Mouse (Mus musculus): ENCODE measurements around the gene Oxct2b. TPM values are rescaled to one million over a fixed set of nuclear protein-coding genes. Genes with fewer than 3 reads are reported as not detected.
"Not testable (repeated sequence)": the region's sequence is repeated elsewhere in the genome, so short reads cannot be mapped to it uniquely, and the experiment has no call there.

Oxct2b gene
- total RNA-seq (2015) (not detected in 2 replicates), total RNA-seq (2017) (0.12 TPM in 1 of 2 replicates, not detected in the other)

DNA sequence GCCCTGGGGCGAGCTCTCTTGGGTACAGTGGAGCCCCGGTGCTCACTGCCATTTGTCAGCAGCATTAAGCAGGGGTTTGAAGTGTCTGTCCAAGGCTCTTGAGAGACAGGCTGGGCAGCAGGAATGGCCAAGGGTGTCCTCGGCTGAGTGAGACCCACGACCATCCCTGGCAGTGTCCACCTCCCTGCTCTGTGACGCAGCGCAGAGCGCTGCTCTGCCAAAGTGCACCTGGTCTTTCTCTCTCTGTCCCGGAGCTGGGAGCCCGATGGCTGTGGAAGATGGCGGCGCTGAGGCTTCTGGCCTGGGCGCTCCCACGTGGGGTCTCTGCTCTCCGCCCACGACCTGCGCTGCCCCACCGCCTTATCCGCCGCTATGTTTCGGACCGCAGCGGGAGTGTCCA is at the start of gene Oxct2b:
Oxct2b (plus strand) TSS at position 256 of the 400 bp plus-strand sequence.
- ATAC-seq (ENCODE audit: poor library complexity, severe bottlenecking), result no peak

DNA sequence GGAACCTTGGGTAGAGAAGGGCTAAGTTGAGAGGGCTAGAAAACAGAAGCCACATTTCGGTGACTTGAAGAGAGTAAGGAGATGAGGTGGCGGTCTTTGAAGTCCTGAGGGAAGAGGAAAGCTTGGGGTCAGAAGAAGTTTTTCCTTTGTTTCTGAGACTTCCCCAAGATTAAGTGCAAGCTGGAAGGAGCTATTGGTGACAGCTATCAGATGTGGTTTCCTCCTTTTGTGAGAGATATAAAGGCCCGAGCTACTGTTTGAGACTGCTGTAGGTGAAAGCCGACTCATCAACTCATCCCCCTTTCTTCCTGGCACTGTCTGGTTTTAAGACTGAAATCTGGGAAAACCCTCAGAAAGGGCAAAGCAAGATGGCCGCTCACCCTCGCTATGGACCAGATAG is 47.4 kb upstream of the Oxct2b start:
- no peak for ATAC-seq (ENCODE audit: poor library complexity, severe bottlenecking)

DNA sequence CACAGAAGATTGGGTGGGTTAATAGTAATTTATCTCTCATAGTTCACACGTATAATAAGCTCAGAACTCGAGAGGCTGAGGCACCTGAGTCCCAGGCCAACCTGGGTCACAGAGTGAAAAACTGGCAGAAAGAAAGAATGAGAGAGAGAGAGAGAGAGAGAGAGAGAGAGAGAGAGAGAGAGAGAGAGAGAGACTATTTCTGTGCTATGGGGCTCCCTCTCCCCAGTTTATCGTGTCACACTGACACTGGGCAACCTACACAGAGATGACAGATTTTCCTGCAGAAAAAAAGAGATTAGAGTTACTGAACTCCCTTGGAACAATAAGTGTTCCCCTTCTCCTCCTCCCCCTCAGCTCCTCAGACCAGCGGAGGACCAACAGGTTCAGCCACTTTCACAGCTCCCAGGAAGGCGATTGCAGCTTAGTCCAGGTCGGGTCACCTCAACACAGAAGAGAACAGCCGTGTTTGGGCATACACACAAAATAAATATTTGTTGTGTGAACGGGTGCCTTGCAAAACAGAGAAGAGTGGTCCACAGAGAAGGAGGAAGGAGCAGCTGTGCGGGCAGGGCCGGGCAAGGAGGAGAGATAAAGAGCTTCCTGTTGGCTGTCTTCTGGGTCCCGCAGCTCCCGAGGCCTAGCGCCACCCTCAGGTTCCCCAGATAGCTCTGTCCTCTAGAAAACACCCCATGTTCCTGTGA is 44.6 kb upstream of the Oxct2b start:
- peak; percentile 99 for ATAC-seq (ENCODE audit: poor library complexity, severe bottlenecking)

DNA sequence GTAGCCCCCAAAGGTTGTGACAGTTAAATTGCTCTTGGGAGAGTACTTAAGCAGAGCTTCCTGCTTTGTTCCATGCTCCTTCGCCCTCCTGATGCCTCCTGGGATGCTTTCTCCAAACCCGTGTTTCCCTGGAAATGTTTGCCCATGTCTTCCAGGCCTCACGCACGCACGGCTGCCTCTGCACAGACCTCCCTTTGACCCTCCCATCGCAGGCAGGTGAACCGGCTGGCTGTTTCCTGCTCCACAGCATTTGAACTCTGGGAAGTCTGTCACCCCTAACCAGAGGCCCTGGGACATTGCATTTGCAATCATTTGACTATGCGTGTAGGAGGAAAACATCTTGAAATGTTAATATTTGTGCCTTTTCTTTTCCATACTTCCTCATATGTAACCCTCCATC is 39.1 kb upstream of the Oxct2b start:
- ATAC-seq (ENCODE audit: poor library complexity, severe bottlenecking), result no peak

DNA sequence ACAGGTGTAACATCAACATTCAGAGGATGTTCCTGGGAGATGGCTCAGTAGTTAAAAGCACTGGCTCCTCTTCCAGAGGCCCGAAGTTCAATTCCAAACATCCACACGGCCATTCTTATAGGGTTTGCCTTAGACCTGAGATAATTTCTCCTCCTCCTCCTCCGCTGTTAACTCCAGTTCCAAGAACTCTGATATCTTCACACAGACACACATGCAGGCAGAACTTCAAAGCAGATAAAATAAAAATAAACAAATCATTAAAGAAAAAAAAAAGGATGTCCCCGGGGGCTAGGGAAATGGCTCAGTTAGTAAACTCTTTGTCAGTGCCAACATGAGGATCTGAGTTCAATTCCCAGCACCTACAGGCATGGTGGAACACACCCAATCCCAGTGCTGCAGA is 37.8 kb upstream of the Oxct2b start:
- ATAC-seq (ENCODE audit: poor library complexity, severe bottlenecking), result no peak

DNA sequence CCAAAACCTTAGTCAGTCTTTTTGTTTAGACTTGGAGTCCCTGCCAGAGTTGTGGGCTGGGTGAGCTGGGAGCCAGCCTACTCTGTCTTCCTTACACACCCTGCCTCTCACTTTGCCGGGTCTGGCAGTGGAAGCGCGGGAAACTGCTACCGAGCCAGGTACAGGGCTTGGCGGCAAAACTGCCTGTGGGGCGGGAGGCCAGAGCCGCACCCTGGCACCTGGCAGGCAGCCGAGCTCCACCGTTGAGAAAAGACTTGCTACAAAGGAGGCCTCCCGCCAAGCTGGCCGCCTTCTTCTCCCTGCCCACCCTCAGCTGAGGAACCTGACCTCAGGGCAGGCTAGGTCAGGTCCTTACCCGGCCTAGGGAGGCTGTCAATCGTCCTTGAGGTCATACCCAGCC is 35.3 kb upstream of the Oxct2b start:
- no peak for ATAC-seq (ENCODE audit: poor library complexity, severe bottlenecking)

DNA sequence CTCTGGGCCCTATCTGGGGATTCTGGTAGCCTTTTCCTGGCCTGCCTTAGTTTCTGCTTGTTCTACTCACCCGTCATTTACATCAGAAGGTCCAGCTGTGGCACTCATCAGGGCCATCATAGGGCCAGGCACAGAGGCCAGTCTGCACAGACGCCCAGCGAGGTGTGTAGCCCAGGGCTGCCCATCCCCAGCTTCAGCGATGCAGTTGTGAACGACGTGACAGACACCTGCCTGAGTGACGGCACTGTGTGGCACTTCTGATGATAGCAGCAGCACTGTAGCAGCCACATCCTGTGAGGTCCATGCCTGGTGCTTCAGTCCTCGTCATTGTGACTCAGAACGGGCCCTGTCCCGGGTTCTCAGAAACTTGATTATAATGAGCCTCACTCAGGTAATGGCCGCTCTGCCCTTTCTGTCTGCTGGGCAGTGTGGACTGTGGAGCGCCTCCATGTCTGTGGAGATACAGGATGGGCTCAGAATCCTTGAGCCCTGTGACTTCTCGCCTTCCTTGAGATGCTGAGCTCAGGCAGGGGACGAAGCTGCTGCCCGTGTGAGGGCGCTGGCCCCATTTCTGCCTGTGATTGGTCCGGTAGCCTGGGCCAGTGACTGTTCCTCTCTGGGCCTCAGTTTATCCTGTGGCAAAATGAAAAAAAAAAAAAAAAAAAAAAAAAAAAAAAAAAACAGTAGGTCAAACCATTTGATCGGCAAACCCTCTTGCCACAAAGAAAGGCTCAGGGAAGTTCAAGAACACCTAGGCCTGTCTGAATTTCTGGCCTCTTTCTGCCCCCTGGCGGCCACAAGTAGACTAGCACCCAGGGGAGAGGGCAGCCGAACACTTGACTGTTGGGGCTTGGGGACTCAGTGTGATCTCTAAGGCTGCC is 33.5 kb upstream of the Oxct2b start:
- ATAC-seq (ENCODE audit: poor library complexity, severe bottlenecking), result peak; percentile 89

DNA sequence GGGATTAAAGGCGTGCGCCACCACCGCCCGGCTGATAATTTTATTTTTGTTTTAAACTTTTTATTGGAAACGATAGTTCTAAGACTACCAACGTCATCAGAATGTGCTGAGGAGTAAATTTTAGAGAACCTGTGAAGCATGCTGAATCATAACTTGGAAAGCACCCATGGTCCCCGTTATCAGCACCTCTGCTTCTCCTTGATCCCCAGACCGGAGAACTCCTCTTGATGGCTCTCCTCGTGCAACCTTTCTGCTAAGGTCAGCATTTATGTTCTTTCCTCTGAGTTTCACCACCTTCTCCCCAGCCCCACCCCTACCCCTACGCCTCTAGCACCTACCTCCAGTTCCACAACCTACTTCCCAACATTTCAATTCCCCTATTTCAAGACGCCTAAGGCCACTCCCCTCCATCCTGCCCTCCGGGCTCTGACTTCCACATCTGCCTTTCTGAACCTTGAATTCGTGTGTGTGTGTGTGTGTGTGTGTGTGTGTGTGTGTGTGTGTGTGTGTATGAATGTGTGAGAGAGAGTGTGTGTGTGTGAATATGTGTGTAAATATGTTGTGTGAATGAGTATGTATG is 32.7 kb upstream of the Oxct2b start:
- ATAC-seq (ENCODE audit: poor library complexity, severe bottlenecking), result no peak; the same call in 1 of the 2 replicates

DNA sequence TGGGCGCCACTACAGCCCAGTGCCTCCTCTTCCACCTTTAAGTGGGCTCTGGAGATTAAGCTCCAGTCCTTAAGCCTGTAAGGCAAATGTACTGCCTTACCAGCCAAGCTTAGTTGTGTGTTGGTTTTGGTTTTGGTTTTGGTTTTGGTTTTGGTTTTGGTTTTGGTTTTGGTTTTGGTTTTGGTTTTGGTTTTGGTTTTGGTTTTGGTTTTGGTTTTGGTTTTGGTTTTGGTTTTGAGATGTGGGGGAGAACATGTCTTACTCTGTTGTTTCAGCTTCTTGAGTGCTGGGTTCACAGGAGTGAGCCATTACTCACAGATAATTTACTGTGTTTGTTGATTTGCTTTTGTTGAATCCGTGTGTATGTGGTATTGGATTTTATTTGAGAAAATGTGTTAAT is 30.8 kb upstream of the Oxct2b start:
- no peak for ATAC-seq (ENCODE audit: poor library complexity, severe bottlenecking)

DNA sequence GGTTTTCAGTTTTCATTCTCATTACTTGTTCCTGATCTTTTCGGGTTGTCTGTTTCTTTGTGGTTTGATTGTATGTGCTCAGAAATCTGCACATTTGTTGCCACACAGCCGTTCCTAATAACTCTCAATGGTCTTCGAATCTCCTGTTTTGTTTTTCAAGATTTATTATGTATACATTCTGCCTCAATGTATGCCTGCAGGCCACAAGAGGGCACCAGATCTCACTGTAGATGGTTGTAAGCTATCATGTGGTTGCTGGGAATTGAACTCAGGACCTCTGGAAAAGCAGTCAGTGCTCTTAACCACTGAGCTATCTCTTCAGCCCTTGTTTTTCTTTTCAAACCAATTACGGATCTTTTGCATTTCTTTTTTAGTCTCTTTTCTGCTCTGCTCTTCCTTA is 29.7 kb upstream of the Oxct2b start:
- no peak for ATAC-seq (ENCODE audit: poor library complexity, severe bottlenecking)

DNA sequence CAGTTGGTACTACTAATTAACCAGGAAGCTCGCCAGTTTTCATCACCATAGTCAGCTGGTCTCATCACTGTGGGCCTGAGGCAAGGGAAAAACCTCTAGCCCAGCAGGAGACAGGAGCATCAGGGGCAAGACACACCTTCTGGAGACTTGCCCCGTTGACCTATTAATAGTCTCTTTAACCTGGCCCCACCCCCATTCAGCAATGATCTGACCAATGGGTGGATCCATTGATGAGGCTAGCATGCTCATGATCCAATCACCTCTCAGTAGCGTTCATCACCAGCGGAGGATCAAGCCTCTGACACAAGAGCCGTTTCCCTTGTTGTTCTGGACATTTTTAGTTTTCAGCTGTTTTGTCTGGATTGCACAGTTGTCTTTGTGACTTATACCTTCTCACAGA is 23.4 kb upstream of the Oxct2b start:
- ATAC-seq (ENCODE audit: poor library complexity, severe bottlenecking), result no peak

DNA sequence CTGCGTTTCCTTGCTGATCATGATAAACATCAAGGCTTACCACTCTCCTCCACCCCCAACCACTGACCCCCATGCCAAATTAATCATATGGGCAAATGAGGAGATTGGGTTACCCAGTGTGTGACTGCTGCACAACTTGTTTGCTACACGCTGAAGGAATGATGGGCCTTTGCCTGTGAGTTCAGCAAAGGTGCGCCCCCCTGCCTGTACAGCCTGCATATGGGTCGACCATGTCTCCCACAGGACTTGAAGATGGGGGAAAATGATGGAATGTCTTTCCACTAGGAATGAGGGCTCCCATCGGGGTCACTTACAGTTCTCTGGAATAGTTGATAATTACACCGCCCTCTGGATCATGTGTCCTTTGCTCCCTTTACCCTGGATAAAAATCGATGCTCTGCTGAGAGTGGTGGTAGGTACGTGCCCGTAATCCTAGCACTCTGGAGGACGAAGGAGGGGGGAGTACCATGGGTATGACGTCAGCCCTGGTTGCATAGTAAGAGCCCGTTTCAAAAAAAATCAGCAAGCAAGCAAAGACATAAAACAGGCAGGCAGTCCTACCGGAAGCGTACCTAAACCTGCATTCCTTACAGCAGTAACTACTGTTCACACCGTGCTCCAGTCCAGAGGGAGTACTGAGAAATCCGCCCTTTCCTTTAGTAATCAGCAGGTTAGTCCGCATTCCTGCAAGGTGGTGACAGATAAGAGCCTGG is 22.8 kb upstream of the Oxct2b start:
- no peak for ATAC-seq (ENCODE audit: poor library complexity, severe bottlenecking)

DNA sequence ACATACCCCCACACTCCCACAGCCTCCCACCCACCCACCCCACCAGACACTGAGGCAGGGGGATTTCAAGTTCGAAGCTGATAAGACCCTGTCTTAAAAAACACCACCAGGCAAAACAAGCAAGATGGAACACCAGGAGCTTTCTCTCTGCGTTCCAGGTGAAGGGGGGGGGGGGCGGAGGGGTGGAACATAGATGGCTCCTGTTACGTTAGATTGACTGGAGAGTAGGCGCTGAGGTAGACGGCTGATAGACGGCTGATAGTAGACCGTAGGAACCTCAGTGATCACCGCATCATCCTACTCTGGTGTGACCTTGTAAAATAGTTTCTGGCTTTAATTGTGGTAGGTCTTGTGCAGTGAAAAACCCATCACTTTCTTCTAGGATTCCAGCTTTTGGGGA is 22.2 kb upstream of the Oxct2b start:
- ATAC-seq (ENCODE audit: poor library complexity, severe bottlenecking), result no peak

DNA sequence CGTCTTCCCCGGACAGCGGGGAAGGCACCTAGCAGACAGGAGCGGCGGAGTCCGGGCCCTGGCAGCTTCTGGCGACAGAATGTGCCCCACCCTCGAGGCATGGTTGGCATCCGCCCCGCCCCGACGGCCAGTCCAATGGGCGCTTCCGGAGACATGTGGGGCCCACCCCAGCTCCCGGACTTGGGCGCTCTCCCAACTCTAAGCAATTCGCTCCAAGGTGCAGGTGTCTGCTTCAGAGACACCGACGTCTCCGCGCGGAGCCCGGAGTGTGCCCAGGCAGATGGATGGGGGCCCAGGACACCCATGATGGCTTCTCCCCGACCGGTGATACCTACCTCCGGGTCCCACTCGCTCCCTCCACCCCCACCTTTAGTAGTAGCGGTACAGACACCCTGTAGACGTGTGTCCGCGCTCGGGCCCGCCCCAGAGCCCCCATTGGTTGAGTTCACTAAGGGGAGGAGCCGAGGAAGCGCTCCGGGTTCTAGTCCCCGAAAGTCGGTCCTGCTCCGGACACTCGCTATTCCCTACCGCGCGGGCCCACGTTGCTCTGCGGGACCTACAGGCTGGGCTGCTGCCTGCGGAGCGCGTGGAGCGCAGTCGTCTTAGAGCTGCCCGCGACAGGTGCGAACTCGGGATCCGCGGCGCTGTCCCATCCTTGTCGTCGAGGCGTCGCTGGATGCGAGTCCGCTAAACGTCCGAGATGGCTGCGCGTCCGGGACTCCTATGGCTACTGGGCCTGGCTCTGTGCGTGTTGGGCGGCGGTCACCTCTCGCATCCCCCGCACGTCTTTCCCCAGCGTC is 11.2 kb upstream of the Oxct2b start, which contains the start of gene Bmp8b:
Bmp8b (plus strand) TSS at position 515 of the 800 bp plus-strand sequence.
- ATAC-seq (ENCODE audit: poor library complexity, severe bottlenecking), result no peak

DNA sequence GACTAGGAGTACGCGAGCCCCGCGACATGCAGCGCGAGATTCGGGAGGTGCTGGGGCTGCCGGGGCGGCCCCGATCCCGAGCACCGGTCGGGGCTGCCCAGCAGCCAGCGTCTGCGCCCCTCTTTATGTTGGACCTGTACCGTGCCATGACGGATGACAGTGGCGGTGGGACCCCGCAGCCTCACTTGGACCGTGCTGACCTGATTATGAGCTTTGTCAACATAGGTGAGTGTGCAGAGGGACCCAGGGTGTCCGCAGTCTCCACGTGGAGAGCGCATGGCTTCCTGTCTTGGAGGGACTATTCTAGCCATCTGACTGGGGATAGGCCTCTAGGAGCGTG is 10.6 kb upstream of the Oxct2b start:
- no peak for ATAC-seq (ENCODE audit: poor library complexity, severe bottlenecking)

DNA sequence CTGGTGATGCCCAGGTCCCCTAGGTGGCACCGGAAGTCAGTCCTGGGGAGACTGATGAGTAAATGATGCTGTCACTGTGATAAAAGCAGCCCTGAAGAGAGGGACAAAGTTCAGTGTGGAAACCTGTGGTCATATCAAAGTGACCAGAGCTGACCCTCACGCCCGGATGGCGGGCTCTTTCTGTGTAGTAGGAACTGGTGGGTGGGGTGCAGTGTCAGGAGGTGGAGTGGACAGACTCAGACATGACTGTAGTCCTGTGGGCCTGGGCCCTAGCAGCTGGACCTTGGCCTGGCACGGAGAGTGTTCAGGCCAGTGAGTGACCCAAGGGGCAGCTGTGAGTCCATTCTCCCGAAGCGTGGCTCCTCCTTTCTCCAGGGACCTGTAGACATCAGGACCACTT is 10.1 kb upstream of the Oxct2b start:
- not testable (repeated sequence) for ATAC-seq (ENCODE audit: poor library complexity, severe bottlenecking)

DNA sequence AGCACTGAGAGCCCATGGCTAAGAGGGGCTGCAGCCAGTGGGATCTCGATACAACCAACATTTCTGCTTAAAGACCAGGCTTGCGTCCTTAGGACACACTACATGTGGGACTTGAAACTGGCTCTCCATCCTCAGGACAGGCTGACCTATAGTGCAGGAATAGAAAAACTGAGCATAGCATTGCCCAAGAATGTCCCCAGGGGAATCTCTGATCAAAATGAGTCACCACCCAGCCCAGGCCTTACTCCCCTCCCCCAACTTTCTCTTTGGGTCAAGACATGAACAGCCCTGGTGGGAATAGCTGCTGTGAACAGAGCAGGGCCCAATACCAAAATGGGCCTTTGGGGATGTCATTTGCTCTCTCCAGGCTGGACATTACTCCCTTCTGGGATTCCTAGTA is 9.2 kb upstream of the Oxct2b start:
- ATAC-seq (ENCODE audit: poor library complexity, severe bottlenecking), result no peak

DNA sequence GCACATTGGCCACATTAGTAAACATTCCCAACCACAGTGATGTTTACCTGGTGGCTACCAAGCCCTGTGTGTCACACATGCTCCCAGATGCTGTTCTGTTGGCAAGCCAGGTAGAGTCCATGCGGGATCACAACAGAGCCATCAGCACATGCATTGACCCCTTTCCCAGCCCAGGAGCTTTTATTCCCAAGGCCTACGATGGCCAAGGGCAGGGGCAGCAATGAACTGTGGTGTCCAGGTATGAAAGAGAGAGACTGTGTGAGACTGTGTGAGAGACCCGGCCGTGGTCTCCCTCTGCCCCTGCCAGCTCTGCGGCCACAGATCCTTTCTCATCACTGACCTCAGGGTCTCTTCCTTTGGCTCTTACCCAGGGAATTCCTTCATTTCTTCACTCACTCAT is 8.0 kb upstream of the Oxct2b start:
- no peak for ATAC-seq (ENCODE audit: poor library complexity, severe bottlenecking)

DNA sequence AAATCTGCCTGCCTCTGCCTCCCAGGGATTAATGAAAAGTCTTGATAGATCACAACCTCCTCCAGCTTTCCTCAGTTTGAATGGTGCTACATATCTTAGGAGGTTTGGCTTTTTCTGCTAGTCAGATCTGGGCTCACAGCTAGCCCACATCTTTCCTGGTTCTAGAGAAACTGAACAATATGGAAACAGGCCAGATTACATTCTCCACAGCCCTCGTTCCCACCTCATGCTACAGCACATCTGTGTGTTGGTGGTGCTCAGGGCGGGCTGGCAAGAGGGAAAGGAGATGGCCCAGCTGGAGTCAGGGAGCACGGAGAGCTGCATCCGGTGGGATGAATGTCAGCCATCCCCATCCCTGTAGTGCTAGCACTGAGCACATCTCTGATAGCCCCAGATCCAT is 5.3 kb upstream of the Oxct2b start:
- ATAC-seq (ENCODE audit: poor library complexity, severe bottlenecking), result no peak

DNA sequence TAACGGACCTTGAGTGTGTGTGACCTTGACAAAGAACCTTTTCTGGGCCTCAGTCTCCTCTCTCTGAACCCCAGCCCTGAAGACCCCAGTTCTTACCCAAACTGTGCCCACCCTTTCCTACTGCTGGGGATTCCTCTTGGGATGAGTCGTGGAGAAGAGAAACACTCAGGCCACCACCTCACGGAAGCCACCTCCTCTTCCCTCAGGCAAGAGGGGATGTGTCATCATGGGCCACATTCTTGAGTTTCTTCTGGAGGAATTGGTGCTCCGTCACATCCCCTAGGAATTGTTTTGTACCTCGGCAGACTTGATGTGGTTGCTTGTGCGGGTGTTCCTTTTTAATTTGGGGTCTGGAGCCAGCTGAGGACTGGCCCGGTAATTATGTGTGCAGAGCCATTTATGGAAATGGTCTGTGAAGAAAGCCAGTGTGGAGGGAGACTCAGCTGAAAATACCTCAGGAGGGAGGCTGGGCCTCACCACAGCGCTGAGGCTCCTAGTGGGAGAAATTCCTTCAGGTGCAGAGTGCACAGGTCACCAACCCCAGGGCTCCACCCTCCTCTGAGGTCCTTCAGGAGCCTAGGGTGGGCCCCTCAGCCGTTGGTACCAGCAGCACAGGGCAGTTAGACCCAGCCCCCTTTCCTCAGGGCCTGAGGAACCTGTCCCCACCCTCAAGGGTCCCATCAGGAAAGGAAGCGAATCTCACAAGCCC is 4.6 kb upstream of the Oxct2b start:
- not testable (repeated sequence) for ATAC-seq (ENCODE audit: poor library complexity, severe bottlenecking)
